Mouse (Mus musculus) right cerebral cortex, postnatal 36 days (tissue): ENCODE results near the gene Hoxb2.

Experiments
- DNase-seq, 2 experiments: peaks; one replicate each; pipeline ENCODE4 v3.0.0; 2022; ENCODE audit warnings: low spot score in 2 of 2, mixed read lengths in 1 of 2

Gene Hoxb2

DNA sequence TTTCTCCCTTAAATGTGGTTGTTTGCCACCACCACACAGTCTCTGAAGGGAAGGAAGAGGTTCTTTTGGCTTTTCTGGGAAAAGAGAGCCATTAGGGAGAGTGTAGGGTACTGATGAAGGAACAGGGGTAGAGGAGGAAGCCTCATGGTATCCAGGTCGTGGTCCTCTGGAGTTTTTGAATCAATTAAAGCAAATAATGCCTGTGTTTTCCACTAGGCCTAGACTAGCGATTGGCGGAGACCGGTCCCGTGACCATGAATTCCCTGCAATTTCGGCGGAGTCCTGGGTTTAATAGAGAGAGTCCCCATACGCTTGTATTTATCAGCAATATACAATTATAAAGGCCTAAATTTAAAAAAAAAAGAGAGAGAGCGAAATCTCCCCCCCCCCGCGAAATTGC is 987 bp downstream of the Hoxb2 start:
- DNase-seq = no peak

DNA sequence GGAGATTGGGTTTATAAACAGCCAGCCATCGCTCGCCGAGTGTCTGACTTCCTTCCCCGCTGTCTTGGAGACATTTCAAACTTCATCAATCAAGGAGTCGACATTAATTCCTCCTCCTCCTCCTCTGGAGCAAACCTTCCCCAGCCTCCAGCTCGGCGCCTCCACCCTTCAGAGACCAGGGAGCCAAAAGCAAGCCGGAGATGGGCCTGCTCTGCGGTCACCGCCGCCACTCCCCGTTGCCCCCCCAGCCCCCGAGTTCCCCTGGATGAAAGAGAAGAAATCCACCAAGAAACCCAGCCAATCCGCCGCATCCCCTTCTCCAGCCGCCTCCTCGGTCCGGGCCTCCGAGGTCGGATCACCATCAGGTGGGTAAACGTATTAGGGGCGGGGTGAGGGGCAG is 1.5 kb downstream of the Hoxb2 start:
- DNase-seq = no peak

- DNase-seq = no peak
Observed at GRCm38 (mm10) chr11:96352691-96353521, 2.6 kb downstream of the Hoxb2 start.

- no peak for DNase-seq
Observed at GRCm38 (mm10) chr11:96353522-96353841, 3.2 kb downstream of the Hoxb2 start.

DNA sequence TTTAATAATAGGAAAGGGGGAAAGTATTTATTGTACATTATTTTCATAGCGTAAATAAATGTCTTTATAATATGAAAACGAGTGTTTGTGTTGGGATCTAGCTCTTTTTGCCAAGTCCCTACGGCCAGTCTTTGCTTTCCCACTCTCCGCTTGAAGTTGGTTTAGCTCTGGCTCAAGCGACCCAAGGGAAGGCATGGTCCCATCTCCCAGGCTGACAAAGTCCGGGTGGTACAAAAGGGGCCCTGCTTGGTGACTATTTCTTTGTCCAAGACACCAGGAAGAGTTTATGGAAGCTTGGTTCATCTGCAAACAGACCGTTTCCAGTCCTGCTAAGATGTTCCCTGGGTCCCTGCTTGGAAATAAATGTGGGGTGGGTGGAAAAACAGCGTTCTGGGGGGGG is 3.6 kb downstream of the Hoxb2 start:
- no peak for DNase-seq

- no peak for DNase-seq
Observed at GRCm38 (mm10) chr11:96354376-96354775, 4.1 kb downstream of the Hoxb2 start.

DNA sequence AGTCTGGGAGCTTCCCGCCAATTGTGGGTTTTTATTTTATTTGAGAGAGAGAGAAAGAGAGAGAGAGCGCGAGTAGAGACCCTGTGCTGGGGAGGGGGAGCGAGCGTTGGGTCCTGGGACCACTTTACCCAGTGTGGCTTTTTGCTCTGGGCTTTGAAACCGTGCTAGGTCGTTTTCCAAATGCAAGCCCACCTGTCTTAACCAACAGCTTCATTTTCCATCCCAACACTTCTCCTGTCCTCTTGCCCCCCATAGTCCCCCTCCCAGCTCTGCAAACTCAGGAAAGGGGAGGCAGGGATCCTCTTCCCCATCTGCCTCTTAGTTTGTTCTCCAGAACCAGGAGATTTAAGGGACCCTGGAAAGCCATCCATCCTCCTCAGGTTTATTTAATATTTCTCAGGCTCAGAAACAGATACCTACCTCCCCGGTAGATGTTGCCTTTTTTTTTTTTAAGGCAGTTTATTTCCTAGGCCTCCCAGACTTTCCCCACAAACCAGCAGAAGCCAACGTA is 4.5 kb downstream of the Hoxb2 start:
- DNase-seq = no peak

DNA sequence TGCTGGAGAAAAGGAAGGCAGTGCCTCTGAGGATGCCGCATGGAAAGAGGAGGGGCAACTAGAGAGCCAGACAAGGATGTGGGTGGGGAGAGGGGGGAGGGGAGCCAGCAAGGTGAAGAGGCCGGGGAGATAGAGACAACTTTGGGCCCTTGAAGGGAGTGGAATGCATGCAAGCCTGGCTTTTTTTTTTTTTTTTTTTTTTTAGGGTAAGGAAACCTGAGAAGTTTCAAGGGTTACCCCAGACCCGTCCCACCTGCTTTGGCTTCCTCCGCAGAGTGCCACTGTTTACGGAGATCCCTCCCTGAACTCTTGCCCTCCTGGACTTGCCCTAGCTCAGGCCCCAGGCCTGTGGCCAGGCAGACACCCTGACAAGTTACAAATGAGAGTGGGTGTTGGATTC is 13.5 kb downstream of the Hoxb2 start:
- DNase-seq = no peak

DNA sequence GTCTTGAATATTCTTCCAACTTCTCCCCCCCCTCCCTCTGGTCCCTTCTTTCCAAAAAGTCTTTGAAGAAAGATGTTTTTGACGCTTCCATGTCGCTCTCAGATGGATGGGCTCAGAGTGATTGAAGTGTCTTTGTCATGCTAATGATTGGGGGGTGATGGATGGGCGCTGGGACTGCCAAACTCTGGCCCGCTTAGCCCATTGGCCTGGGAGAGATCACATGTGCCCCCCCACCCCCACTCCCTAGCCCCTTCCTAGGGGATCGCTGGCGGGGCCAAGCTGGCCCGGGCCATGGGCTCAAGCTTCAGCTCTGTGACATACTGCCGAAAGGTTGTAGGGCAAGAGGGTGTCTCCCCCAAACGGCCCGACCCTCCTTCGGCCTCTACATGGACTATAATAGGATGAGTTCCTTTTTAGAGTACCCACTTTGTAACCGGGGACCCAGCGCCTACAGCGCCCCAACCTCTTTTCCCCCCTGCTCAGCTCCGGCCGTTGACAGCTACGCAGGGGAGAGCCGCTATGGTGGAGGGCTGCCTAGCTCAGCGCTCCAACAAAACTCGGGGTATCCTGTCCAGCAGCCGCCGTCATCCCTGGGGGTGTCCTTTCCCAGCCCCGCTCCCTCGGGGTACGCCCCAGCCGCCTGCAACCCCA is 15.2 kb downstream of the Hoxb2 start, which contains the start of gene Hoxb1:
Gene Hoxb1 (plus strand): TSS at position 312 of the 651 bp plus-strand sequence.
- no peak for DNase-seq

- DNase-seq = no peak
Observed at GRCm38 (mm10) chr11:96366092-96367041, 16.0 kb downstream of the Hoxb2 start.

- no peak for DNase-seq
Observed at GRCm38 (mm10) chr11:96367141-96367540, 16.8 kb downstream of the Hoxb2 start.

- DNase-seq = no peak
Observed at GRCm38 (mm10) chr11:96368686-96369085, 18.4 kb downstream of the Hoxb2 start.

DNA sequence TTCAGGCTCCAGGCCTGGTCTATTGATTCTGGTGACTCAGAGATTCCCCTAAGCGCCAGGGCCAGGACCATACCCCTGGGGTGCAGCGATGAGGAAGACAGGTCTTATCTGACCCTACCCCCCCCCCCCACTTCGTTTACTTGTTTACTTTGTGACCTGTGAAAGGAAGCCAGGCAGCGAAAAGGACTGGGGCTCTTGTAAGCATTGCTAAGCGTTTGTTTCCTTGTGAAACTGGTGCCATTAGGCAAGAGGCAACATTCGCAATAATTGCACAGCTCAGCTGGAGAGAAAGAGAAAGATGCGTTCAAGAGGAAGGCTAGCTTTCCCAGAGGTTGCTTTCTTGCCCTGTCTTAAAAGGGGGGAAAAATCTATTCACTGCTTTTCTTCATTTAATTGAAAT is 18.8 kb downstream of the Hoxb2 start:
- DNase-seq = no peak

DNA sequence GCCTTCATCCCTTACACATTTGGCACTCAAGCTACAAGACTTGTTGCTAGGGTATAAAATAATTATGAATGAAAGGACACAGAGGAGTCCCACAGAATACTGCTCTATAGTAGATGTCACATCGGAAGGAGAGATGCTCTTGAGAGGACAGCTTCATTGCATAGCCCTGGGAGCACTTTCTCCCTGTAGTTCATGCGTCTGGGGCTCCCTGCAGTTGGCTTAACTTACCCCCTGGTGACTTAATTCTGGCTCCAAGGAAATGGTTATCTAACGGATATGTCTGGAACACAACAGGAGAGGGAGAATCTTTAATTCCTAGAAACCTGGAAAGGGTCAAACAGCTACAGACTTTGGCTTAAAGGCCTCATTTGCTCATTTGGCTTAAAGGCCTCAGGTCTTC is 21.4 kb downstream of the Hoxb2 start:
- DNase-seq = no peak

- DNase-seq = no peak
Observed at GRCm38 (mm10) chr11:96372519-96372918, 22.2 kb downstream of the Hoxb2 start.

DNA sequence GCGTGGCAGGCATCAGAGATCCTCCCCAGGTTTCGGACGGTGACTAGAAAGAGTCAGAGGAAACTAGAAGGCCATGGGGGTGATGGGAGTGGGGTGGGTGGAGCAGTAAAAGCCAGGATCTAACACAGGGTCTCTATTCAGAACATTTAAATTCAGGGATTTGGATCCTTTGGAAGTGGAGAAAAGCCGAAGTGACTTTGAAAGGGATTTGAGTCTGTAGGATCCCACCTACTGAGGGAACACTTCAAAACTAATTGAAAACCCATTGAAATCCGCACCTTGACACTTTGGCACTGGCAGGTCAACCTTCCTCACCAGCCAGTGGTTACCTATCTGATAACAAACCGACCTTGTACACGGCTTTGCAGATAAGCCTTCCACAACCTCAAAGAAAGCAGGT is 24.5 kb downstream of the Hoxb2 start:
- DNase-seq = no peak

DNA sequence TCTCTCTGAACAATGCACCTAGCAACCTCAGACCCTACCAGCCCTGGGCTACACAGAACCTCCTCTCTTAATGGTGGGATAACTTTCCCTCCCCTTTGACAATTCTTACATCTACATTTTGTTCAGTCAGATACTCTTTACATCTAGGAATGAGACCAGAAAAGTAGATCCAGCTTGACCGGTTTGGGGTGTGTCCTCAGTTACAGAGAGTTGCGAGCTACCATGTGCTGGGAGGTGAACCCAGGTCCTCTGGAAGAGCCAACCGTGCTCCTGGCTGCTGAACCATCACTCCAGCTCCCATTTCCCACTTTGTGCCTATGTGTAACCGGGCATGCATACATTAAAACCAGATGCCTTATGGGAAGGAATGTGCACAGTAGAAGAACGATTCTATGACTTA is 33.1 kb downstream of the Hoxb2 start:
- no peak for DNase-seq

- no peak for DNase-seq
Observed at GRCm38 (mm10) chr11:96387635-96388034, 37.3 kb downstream of the Hoxb2 start.

DNA sequence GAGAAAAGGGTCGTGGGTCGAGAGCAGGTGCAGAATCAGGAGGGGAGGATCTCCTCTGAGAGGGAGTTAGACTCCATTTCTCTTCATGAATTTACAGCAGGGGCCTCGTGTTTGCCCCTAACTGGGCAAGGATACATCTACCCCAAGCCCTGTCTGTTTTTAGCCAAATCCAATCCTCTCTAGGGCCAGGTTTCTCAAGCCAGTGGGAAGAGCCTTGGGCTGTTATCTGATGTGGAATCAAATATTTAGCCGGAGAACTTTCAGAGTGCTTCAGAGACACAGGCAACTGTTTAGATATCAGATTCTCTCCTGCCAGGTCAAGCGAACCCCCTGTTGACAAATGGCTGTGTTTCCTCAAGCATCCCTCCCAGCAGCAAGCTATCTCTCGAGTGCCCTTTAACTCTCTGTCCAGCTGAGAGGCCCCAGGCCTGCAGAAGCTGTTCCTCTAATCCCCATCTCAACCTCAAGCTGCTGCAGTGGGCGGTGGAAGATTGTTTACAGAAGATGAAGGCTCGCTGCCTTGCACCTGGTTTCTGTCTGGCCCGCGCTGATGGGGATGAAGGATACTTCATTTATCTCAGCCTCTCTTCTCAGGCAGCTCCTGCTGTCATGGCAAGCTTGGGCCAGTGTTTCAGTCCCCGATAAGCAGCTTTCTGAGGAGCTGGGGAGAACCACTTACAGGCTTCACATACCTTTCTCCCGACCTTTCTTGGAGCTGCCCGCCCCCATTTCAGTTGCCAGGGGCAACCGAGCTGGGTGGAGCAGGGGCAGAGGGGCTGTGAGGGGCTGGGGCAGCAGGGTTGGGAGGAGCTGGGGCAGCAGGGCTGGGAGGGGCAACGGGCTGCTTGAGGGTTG is 46.7 kb downstream of the Hoxb2 start:
- DNase-seq = no peak

DNA sequence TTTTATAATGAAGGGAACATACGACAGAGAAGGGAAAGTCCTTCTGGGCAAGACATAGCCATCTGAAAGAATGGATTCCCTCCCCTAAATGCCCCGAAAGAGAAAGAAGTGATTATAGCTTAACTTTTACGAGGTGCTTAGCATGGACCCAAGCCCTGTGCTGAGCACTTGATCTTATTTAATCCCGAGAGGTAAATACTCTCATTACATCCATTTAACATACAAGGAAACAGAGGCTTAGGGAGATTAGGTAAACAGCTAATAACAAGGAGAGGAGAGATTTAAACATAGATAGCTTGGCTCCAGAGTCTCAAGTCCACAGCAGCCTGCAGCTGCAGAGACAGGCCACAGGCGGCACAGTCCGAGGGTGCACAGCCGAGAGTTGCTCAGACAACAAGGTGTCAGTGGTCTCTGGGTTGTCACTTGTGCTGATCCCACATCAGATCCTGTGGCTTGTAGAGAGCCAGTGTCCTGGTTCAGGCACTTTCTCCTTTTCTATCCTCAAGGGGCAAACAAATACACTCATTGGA is 47.5 kb downstream of the Hoxb2 start:
- no peak for DNase-seq

DNA sequence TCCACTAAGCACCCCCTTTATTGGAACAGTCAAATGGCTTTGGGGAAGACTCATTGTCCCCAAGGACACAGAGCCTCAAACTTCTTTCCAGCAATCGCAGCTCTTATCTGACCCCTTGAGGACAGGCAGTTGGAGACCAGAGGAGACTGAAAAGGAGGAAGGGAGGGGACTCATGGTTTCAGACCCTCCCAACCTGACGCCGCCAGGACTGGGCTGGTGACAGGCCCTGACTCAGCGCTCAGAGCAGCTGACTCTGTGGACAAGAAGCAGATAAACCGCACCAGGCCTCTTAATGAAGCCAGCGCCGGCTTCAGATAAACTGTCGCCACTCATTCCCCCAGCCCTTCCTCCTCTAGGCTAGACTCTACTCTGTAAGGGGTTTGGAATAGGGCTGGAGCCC is 49.6 kb downstream of the Hoxb2 start:
- no peak for DNase-seq
